Mouse (Mus musculus) lung, embryonic 14.5 days (tissue): ENCODE measurements at regions not wholly inside any gene's neighbourhood (a gene's known extent, or its start where the extent isn't known, plus 50 kb on each side); places are given as distances from the start of the nearest gene placed in this dataset.

Experiments used
- ATAC-seq: fragments of 200-750 bp; cut with Nextera tagmentation; 2 replicates; pipeline ENCODE4 v1.8.0; 2017; ENCODE audit warnings: mild to moderate bottlenecking, moderate TSS enrichment, moderate library complexity; ENCODE audit not compliant: insufficient read depth
- DNase-seq: peaks from one replicate; pipeline ENCODE4 v3.0.0-alpha.2; 2015
- H3K27ac ChIP-seq: fragments of 300-500 bp; sonication (generic); 2 replicates; pipeline ENCODE4 v1.5.1; 2014; ENCODE audit warnings: low read depth, mild to moderate bottlenecking, moderate library complexity
- H3K27me3 ChIP-seq: fragments of 300-500 bp; sonication (generic); 2 replicates; pipeline ENCODE4 v1.6.1; 2014; ENCODE audit warnings: low read length, control low read depth; ENCODE audit not compliant: insufficient read depth
- H3K36me3 ChIP-seq: fragments of 300-500 bp; sonication (generic); 2 replicates; pipeline ENCODE4 v1.6.1; 2014; ENCODE audit warnings: control low read depth; ENCODE audit not compliant: insufficient read depth
- H3K4me1 ChIP-seq: fragments of 300-500 bp; sonication (generic); 2 replicates; pipeline ENCODE4 v1.6.1; 2014; ENCODE audit warnings: antibody characterized with exemption, control low read depth; ENCODE audit not compliant: insufficient read depth
- H3K4me2 ChIP-seq: fragments of 300-500 bp; sonication (generic); 2 replicates; pipeline ENCODE4 v1.6.1; 2014; ENCODE audit warnings: mild to moderate bottlenecking
- H3K4me3 ChIP-seq: fragments of 300-500 bp; sonication (generic); 2 replicates; pipeline ENCODE4 v1.5.1; 2014; ENCODE audit warnings: low read depth, low read length
- H3K9ac ChIP-seq: fragments of 300-500 bp; sonication (generic); 2 replicates; pipeline ENCODE4 v1.6.1; 2014
- H3K9me3 ChIP-seq: fragments of 300-500 bp; sonication (generic); 2 replicates; pipeline ENCODE4 v1.6.1; 2016; ENCODE audit warnings: low read depth, low read length, control low read depth
- CTCF ChIP-seq: IDR thresholded peaks from 2 replicates; pipeline ENCODE4 v1.5.1; 2016; ENCODE audit warnings: antibody characterized with exemption, low read depth
- WGBS: fragments of 180-500 bp; shearing (Covaris S2); extraction: QIAGEN DNeasy Blood & Tissue Kit; methylation state at CpG from one replicate; pipeline ENCODE4 v1.1.7; 2014; 5-methylcytosine and 5-hydroxymethylcytosine counted together

DNA sequence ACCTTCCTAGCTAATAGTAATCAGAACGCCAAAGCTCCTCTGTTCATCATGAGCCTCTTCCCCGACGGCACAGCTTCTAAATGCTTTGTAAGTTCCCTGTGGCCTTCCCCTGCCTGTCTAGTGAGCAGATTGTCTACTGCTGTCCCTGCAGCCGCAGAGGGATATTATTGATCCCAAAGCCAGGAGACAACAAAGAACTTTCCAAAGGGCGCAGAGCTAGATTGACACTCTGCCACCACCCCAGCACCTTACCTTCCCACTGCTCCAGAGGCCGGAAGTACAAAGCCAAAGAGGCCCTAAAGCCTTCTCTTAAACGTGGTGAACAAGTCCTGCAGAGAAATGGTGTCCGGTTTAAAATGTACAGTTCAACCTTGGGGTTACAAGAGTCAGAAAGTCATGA lies 1310.3 kb upstream of the A1bg start:
- Histone ChIP-seq H3K27me3 (no peaks in the 10 kb centered on the region), H3K36me3 (0 out of 2 replicates have a peak, but pooled peaks cover 4% of the 10 kb centered on the region), H3K4me1 (no peaks in the 10 kb centered on the region), H3K4me2 (no peak overlapping the region), H3K27ac (no peak overlapping the region), H3K4me3 (no peak overlapping the region), H3K9ac (no peak overlapping the region), H3K9me3 (no peaks in the 10 kb centered on the region)
- no peak for DNase-seq
- WGBS, result 59% methylated on average over 8 of the region's 8 CpGs
- TF ChIP-seq CTCF, result no peak
- ATAC-seq, result no peak

DNA sequence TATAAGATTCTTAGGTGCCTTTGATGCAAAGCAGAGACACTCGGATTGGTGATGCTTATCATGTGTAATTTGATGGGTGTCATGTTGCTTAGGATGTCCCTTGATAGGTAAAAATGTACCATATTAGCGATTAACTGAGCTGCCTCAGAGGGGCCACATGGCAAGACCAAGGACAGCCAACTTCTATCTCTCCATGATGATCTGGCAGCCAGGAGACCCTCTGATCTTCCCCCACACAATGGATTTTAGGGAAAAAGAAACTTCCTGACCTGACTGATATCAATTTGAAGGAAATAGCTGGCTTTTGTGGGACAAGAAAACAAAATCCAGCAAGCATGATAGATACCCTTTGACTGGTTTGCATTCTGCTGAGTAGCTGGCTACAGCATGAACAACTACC lies 1308.9 kb upstream of the A1bg start:
- WGBS, result 69% methylated on average over 2 of the region's 2 CpGs
- H3K9ac ChIP-seq, result no peak overlapping the region
- no peaks in the 10 kb centered on the region for H3K9me3 ChIP-seq
- DNase-seq, result no peak
- H3K27me3 ChIP-seq, result no peaks in the 10 kb centered on the region
- TF ChIP-seq CTCF, result no peak
- no peak overlapping the region for H3K4me2 ChIP-seq
- H3K27ac ChIP-seq, result no peak overlapping the region
- no peak for ATAC-seq
- 0 out of 2 replicates have a peak, but pooled peaks cover 4% of the 10 kb centered on the region for H3K36me3 ChIP-seq
- no peaks in the 10 kb centered on the region for H3K4me1 ChIP-seq
- H3K4me3 ChIP-seq, result no peak overlapping the region

DNA sequence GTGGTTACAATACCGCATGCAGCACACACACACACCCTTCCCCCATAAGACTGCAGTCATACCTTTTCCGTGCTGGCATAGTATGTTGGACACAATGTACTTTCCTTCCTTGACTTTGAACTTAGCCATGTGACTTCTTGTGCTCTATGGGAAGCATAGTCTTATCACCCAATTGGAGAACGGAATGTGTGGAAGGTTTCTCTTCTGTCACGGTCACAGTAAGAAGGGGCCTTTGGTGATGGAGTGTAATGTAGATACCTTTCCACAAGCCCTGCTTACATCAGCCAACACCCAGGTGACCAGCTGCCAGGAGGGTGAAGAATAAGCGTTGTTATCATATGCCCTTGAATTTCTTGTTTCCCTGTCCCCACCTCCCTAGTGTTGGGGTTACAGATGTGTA lies 1308.0 kb upstream of the A1bg start:
- ATAC-seq, result no peak
- Histone ChIP-seq H3K27me3 (no peaks in the 10 kb centered on the region), H3K36me3 (0 out of 2 replicates have a peak, but pooled peaks cover 4% of the 10 kb centered on the region), H3K27ac (no peak overlapping the region), H3K9me3 (no peaks in the 10 kb centered on the region), H3K4me2 (no peak overlapping the region), H3K9ac (no peak overlapping the region), H3K4me1 (no peaks in the 10 kb centered on the region), H3K4me3 (no peak overlapping the region)
- DNase-seq, result no peak
- no peak for TF ChIP-seq CTCF
- whole genome bisulfite sequencing, result 83% methylated on average over 5 of the region's 5 CpGs

DNA sequence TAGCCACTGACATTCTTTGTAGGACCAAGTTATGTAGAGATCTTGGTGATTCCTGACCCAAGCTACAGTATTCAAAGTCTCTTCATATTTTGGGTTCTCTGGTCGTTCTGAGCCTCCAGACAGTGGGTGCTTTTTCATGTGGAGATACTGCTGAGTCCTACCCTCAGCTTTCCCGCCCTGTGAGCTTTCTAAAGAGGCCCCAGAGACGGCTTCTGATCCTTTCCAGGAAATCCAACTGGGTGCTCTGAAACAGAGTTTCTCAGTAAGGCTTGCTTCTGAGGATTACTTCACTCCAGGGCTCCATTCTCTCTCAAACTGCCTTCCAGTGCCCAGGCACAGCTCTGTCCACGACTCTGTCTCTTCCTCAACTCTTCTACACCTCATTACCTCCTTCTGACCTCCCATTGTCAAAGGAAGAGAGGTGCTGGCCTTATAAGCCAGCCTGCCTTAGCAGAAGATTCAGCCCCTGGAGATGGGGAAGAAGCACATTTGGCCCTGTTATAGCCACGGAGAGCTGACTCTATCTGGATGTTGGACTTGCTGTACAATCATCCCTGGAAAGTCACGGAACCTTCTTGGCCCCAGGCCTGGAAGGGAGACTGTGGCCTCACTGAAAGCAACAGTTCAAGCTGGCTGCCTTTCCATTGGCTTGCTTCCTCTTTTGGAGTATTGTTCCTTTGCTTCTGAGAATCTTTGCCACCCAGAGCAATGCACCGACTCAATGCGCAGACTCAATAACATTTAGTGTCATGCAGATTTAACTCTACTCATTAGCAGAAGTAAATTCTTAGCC lies 1306.9 kb upstream of the A1bg start:
- H3K36me3 ChIP-seq, result 0 out of 2 replicates have a peak, but pooled peaks cover 4% of the 10 kb centered on the region
- no peak overlapping the region for H3K4me3 ChIP-seq
- H3K27me3 ChIP-seq, result no peaks in the 10 kb centered on the region
- WGBS, result 76% methylated on average over 8 of the region's 8 CpGs
- no peak for DNase-seq
- no peak for ATAC-seq
- H3K4me1 ChIP-seq, result no peaks in the 10 kb centered on the region
- H3K4me2 ChIP-seq, result no peak overlapping the region
- H3K27ac ChIP-seq, result no peak overlapping the region
- no peaks in the 10 kb centered on the region for H3K9me3 ChIP-seq
- TF ChIP-seq CTCF, result no peak
- no peak overlapping the region for H3K9ac ChIP-seq

DNA sequence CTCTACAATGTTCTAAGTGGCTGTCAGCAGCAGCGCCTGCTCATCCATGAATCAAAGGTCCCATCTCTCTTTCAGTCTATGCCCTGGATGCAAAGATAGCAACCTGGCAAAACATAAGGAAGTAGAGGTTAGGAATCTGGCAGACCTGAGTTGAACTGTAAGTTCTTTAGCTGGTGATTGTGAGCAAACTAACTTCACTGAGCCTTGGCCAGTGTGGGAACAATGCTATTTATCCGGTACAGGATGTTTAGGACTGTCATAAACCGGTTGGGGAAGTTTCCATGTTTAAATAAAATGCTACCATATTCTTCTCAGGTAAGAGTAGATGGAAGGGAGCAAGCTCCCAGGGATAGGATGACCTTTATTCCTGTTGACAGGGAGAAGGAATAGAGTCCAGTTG lies 1306.2 kb upstream of the A1bg start:
- Histone ChIP-seq H3K27ac (no peak overlapping the region), H3K4me1 (no peaks in the 10 kb centered on the region), H3K4me2 (no peak overlapping the region), H3K36me3 (0 out of 2 replicates have a peak, but pooled peaks cover 4% of the 10 kb centered on the region), H3K9ac (no peak overlapping the region), H3K9me3 (no peaks in the 10 kb centered on the region), H3K4me3 (no peak overlapping the region), H3K27me3 (no peaks in the 10 kb centered on the region)
- no peak for TF ChIP-seq CTCF
- WGBS, result 85% methylated on average over 3 of the region's 3 CpGs
- ATAC-seq (no peak), DNase-seq (no peak)

DNA sequence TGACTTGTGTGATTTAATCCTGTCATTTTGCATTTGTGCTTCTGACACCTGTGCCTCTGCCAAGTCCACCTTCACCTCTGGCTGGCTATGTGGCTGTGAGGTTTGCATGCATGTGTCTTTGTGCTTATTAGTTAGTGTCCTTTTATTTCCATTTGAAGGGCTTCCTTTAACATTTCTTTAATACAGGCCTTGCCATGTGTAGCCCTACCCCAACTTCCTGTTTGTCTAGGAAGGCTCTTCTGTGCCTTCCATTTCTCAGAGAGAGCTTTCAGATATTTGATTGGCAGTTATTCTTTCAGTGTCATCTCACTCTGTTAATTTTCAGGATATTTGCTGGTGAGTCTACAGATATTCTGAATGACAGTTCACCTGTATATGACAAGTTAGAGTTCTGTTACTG lies 1302.0 kb upstream of the A1bg start:
- H3K9ac ChIP-seq, result no peak overlapping the region
- 0 out of 2 replicates have a peak, but pooled peaks cover 4% of the 10 kb centered on the region for H3K36me3 ChIP-seq
- no peak for DNase-seq
- no peak overlapping the region for H3K4me2 ChIP-seq
- H3K4me1 ChIP-seq, result no peaks in the 10 kb centered on the region
- H3K27me3 ChIP-seq, result no peaks in the 10 kb centered on the region
- no peak for TF ChIP-seq CTCF
- ATAC-seq, result no peak
- H3K4me3 ChIP-seq, result no peak overlapping the region
- H3K9me3 ChIP-seq, result no peaks in the 10 kb centered on the region
- H3K27ac ChIP-seq, result no peak overlapping the region

DNA sequence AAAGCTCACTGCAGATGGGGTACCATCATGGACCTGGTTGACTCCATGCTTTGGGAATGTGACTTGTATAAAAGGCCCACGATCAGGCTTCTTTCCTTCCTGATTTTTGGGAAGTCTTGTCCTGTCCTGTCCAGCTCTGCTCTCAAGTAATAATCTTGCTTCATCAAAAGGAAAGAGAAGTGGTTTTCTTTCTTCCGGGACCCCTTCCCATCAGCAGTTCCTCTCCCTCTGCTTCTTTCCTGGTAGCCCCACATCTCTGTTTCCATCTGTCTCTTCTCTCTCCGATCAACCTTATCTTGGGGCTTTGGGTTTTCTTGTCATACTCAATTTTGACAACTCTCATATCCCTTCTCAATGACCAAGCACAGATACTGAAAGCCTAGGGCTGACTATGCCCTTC lies 1301.4 kb upstream of the A1bg start:
- no peak for TF ChIP-seq CTCF
- H3K36me3 ChIP-seq, result 0 out of 2 replicates have a peak, but pooled peaks cover 4% of the 10 kb centered on the region
- no peak overlapping the region for H3K4me2 ChIP-seq
- H3K9ac ChIP-seq, result no peak overlapping the region
- ATAC-seq (no peak), DNase-seq (no peak)
- no peaks in the 10 kb centered on the region for H3K9me3 ChIP-seq
- H3K27ac ChIP-seq, result no peak overlapping the region
- no peak overlapping the region for H3K4me3 ChIP-seq
- H3K27me3 ChIP-seq, result no peaks in the 10 kb centered on the region
- no peaks in the 10 kb centered on the region for H3K4me1 ChIP-seq
- 95% methylated on average over 3 of the region's 3 CpGs for WGBS
